Mouse (Mus musculus) hindbrain, embryonic 14.5 days (tissue): ENCODE measurements around the gene Gm10663. TPM values are rescaled to one million over a fixed set of nuclear protein-coding genes. Genes with fewer than 3 reads are reported as not detected.

ENCODE experiments used
- ATAC-seq: fragments of 200-750 bp; cut with Nextera tagmentation; 2 replicates; pipeline ENCODE4 v1.8.0; 2017; ENCODE audit warnings: moderate number of reproducible peaks, mild to moderate bottlenecking, moderate TSS enrichment, moderate library complexity; ENCODE audit not compliant: low FRiP score
- DNase-seq: peaks from one replicate; pipeline ENCODE4 v3.0.0-alpha.2; 2015; ENCODE audit warnings: low spot score
- H3K27ac ChIP-seq: fragments of 300-500 bp; sonication (generic); 2 replicates; pipeline ENCODE4 v1.5.1; 2014; ENCODE audit warnings: mild to moderate bottlenecking, moderate library complexity
- H3K27me3 ChIP-seq: fragments of 300-500 bp; sonication (generic); 2 replicates; pipeline ENCODE4 v1.6.1; 2014; ENCODE audit warnings: mild to moderate bottlenecking, low read length, mixed read lengths; ENCODE audit not compliant: control insufficient read depth, insufficient read depth
- H3K36me3 ChIP-seq: fragments of 300-500 bp; sonication (generic); replicated peaks from 2 replicates; pipeline ENCODE4 v1.6.1; 2014; ENCODE audit not compliant: control insufficient read depth, insufficient read depth
- H3K4me1 ChIP-seq: fragments of 300-500 bp; sonication (generic); replicated peaks from 2 replicates; pipeline ENCODE4 v1.6.1; 2014; ENCODE audit warnings: antibody characterized with exemption, low read length, mixed read lengths; ENCODE audit not compliant: control insufficient read depth, insufficient read depth
- H3K4me2 ChIP-seq: fragments of 300-500 bp; sonication (generic); replicated peaks from 2 replicates; pipeline ENCODE4 v1.6.1; 2014; ENCODE audit warnings: mild to moderate bottlenecking, moderate library complexity
- H3K4me3 ChIP-seq: fragments of 300-500 bp; sonication (generic); replicated peaks from 2 replicates; pipeline ENCODE4 v1.5.1; 2014; ENCODE audit warnings: mild to moderate bottlenecking, low read length
- H3K9ac ChIP-seq: fragments of 300-500 bp; sonication (generic); 2 replicates; pipeline ENCODE4 v1.6.1; 2014
- H3K9me3 ChIP-seq: fragments of 300-500 bp; sonication (generic); 2 replicates; pipeline ENCODE4 v1.6.1; 2016; ENCODE audit warnings: low read length; ENCODE audit not compliant: control insufficient read depth
- WGBS: fragments of 180-500 bp; shearing (Covaris S2); extraction: QIAGEN DNeasy Blood & Tissue Kit; methylation state at CpG from one replicate; pipeline ENCODE4 v1.1.7; 2014; 5-methylcytosine and 5-hydroxymethylcytosine counted together
- polyA plus RNA-seq: library from polyadenylated mRNA; unstranded; fragments of >200 nt; fragmentation: Nextera tagmentation; extraction: Ambion mirVana; gene quantifications from 2 replicates; pipeline ENCODE4 v1.2.1, GENCODE M21; 2014

The Gm10663 gene
- not detected in 2 replicates for polyA plus RNA-seq

DNA sequence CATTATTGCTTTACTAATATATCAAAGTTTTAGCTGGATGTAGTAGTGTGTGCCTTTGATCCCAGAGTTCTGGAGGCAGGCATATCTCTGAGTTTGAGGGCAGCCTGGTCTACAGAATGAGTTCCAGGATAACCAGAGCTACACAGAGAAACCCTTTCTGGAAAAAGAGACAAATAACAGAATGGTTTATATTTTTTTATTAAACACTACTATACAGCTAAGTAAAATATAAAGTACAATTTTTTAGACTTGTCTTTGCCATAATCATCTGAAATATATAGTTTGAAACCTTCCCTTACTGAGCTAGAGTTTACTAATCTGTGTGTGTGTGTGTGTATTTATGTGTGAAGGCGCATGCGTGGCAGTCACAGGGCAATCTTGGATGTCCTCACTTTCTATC, at the start of gene Gm10663:
Gm10663 (plus strand) TSS at position 301 of the 400 bp plus-strand sequence.
- H3K4me3 ChIP-seq = no peak within 1 kb of the TSS
- H3K27me3 ChIP-seq = no peaks in the 10 kb centered on the region
- H3K27ac ChIP-seq = no peak within 1 kb of the TSS
- no peaks in the 10 kb centered on the region for H3K36me3 ChIP-seq
- no peaks in the 10 kb centered on the region for H3K4me1 ChIP-seq
- no peaks in the 10 kb centered on the region for H3K9me3 ChIP-seq
- ATAC-seq (no peak), DNase-seq (no peak)
- H3K4me2 ChIP-seq = no peak within 1 kb of the TSS
- WGBS = 88% methylated on average over 2 of the region's 2 CpGs
- H3K9ac ChIP-seq = no peak within 1 kb of the TSS

DNA sequence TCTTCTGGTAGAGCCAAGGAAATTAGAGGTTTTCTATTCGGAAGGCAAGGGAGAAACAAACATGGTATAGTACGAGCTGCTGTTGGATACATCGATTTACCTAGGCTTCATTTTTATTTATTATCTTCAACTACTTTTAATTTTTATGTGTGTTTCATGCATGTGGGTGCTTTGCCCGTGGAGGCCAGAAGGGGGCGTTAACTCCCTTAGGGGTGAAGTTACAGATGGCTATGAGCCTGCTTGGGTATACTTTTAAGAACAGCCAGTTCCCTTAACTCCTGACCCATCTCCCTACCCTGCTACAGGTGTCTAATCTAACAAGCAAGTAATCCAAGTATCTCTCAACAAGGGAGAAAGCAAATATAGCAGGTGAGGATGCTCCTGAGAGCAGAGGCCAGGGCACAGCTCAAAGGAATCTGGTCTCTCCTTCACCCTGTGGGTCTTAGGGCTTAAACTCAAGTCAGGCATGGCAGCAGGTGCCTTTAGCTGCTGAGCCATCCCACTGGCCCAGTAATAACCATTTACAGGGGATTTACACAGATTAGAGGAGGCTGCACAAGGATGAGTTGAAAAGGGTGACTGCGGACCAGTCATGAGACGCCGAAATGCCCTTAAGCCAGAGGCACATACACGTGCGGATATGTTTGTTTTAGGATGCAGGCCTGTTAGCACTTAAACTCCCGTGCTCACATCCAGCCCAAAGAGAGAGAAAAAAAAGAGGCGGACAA, 45.7 kb upstream of the Gm10663 start:
- ATAC-seq (no peak), DNase-seq (no peak)
- no peaks in the 10 kb centered on the region for H3K27me3 ChIP-seq
- no peak overlapping the region for H3K4me2 ChIP-seq
- H3K9ac ChIP-seq = no peak overlapping the region
- no peaks in the 10 kb centered on the region for H3K9me3 ChIP-seq
- WGBS = 85% methylated on average over 12 of the region's 12 CpGs
- no peak overlapping the region for H3K4me3 ChIP-seq
- no peak overlapping the region for H3K27ac ChIP-seq
- no peaks in the 10 kb centered on the region for H3K4me1 ChIP-seq
- no peaks in the 10 kb centered on the region for H3K36me3 ChIP-seq

DNA sequence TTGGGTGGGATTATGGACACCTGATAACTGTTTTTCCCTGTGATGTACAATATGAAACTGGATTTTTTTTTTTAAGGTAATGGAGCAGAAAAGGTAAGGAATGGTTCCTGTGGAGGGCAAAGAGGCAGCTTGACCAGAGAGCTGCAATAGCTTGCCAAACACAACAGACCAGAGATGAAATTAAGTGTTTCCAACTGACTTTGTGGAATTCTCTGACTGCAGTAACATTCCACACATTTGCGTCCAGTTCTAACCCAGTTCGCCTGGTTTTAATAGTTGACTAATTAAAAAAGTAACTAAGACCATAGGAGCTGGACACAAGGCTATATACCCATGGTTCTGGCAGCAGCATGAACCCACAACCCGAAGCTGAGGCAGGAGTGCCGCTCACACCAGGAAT, 45.1 kb upstream of the Gm10663 start:
- no peak overlapping the region for H3K4me3 ChIP-seq
- DNase-seq (no peak), ATAC-seq (no peak)
- H3K27ac ChIP-seq = no peak overlapping the region
- no peaks in the 10 kb centered on the region for H3K36me3 ChIP-seq
- H3K4me1 ChIP-seq = no peaks in the 10 kb centered on the region
- H3K4me2 ChIP-seq = no peak overlapping the region
- H3K9me3 ChIP-seq = no peaks in the 10 kb centered on the region
- 87% methylated on average over 4 of the region's 4 CpGs for WGBS
- no peaks in the 10 kb centered on the region for H3K27me3 ChIP-seq
- H3K9ac ChIP-seq = no peak overlapping the region

GRCm38 (mm10) chr8:65030735-65031485, 43.9 kb upstream of the Gm10663 start:
- H3K4me2 ChIP-seq = no peak overlapping the region
- H3K9me3 ChIP-seq = no peaks in the 10 kb centered on the region
- no peaks in the 10 kb centered on the region for H3K4me1 ChIP-seq
- no peaks in the 10 kb centered on the region; the same call in 1 of the 2 replicates for H3K27me3 ChIP-seq
- H3K36me3 ChIP-seq = no peaks in the 10 kb centered on the region
- ATAC-seq = no peak
- no peak overlapping the region for H3K4me3 ChIP-seq
- DNase-seq = no peak
- H3K27ac ChIP-seq = no peak overlapping the region
- WGBS = 83% methylated on average over 4 of the region's 4 CpGs
- no peak overlapping the region for H3K9ac ChIP-seq

DNA sequence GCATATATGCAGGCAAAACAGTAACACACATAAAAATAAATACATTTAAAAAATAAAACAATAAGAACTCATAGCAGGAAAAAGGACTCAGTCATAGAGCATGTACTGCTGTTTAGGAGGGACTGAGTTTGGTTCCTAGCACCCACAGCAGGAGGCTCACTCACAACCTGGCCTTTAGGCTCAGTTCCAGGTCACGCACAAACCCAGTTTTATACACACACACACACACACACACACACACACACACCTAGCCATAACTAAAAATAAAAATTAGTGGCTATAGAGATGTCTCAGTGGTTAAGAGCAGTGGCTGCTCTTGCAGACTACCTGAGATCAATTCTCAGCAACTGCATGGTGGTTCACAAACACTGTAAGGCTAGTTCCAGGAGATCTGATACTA, 42.7 kb upstream of the Gm10663 start:
- DNase-seq (no peak), ATAC-seq (no peak)
- Histone ChIP-seq H3K36me3 (no peaks in the 10 kb centered on the region), H3K9me3 (no peaks in the 10 kb centered on the region), H3K27me3 (no peaks in the 10 kb centered on the region; the same call in 1 of the 2 replicates), H3K4me2 (no peak overlapping the region), H3K4me1 (no peaks in the 10 kb centered on the region), H3K9ac (no peak overlapping the region), H3K27ac (no peak overlapping the region), H3K4me3 (no peak overlapping the region)
- 100% methylated on average over 1 of the region's 1 CpGs for WGBS

GRCm38 (mm10) chr8:65033056-65033455, 41.8 kb upstream of the Gm10663 start:
- H3K27ac ChIP-seq = no peak overlapping the region
- no peak for DNase-seq
- H3K9ac ChIP-seq = no peak overlapping the region
- H3K9me3 ChIP-seq = no peaks in the 10 kb centered on the region
- 85% methylated on average over 13 of the region's 13 CpGs for WGBS
- H3K4me3 ChIP-seq = no peak overlapping the region
- H3K27me3 ChIP-seq = no peaks in the 10 kb centered on the region; the same call in 1 of the 2 replicates
- no peak overlapping the region for H3K4me2 ChIP-seq
- H3K4me1 ChIP-seq = no peaks in the 10 kb centered on the region
- H3K36me3 ChIP-seq = no peaks in the 10 kb centered on the region
- ATAC-seq = no peak

DNA sequence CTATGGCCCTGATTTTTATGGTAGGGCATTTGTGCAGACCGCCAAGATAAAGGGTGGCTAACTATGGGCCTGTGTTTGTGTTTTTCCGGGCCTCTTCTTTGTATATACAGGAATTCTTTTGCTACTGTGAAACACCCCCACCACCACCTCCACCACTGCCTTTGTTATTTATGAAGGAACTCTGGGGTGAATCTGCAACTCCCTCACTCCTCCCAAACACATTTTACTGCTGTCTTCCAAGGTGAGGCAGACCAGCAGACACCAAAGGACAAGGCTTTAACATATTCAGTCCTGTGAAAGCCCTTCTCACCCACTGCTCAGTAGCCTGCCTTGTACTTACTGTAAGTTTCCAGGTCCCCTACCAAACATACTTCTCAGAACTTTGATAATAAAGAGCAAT, 40.7 kb upstream of the Gm10663 start:
- DNase-seq = no peak
- H3K27me3 ChIP-seq = no peaks in the 10 kb centered on the region; the same call in 1 of the 2 replicates
- WGBS = 28% methylated on average over 2 of the region's 2 CpGs
- no peak overlapping the region for H3K27ac ChIP-seq
- no peaks in the 10 kb centered on the region for H3K9me3 ChIP-seq
- no peak overlapping the region for H3K4me3 ChIP-seq
- no peaks in the 10 kb centered on the region for H3K36me3 ChIP-seq
- ATAC-seq = no peak
- no peak overlapping the region for H3K4me2 ChIP-seq
- H3K9ac ChIP-seq = no peak overlapping the region
- H3K4me1 ChIP-seq = no peaks in the 10 kb centered on the region

- Histone ChIP-seq H3K36me3 (no peaks in the 10 kb centered on the region), H3K27ac (no peak within 1 kb of the TSS), H3K4me1 (no peaks in the 10 kb centered on the region), H3K27me3 (no peaks in the 10 kb centered on the region; the same call in 1 of the 2 replicates), H3K4me3 (peak within 1 kb of the TSS; percentile 16), H3K9me3 (no peaks in the 10 kb centered on the region), H3K9ac (no peak within 1 kb of the TSS; the same call in 1 of the 2 replicates), H3K4me2 (peak within 1 kb of the TSS; percentile 50)
- peak; percentile 33 for DNase-seq
- peak; percentile 69; the same call in 1 of the 2 replicates for ATAC-seq
- WGBS = under 1% methylated on average over 8 of the region's 8 CpGs
These were observed 37.7 kb upstream of the Gm10663 start, which contains the start of gene Apela for GRCm38 (mm10) chr8:65037117-65037533. Gene Apela, minus strand, starts transcription at chr8:65037336.

- H3K27ac ChIP-seq = no peak overlapping the region
- H3K9ac ChIP-seq = no peak overlapping the region
- H3K27me3 ChIP-seq = no peaks in the 10 kb centered on the region
- H3K9me3 ChIP-seq = no peaks in the 10 kb centered on the region
- ATAC-seq (no peak), DNase-seq (no peak)
- 0 out of 2 replicates have a peak overlapping the region, but pooled peaks have one; percentile 5 for H3K4me2 ChIP-seq
- H3K4me3 ChIP-seq = no peak overlapping the region
- WGBS = 25% methylated on average over 5 of the region's 5 CpGs
- no peaks in the 10 kb centered on the region for H3K36me3 ChIP-seq
- no peaks in the 10 kb centered on the region for H3K4me1 ChIP-seq
These were observed 28.3 kb upstream of the Gm10663 start for GRCm38 (mm10) chr8:65046565-65046964.
